Mouse (Mus musculus): ENCODE data around the gene Ccdc62. TPM values are rescaled to one million over a fixed set of nuclear protein-coding genes. Genes with fewer than 3 reads are reported as not detected.

Ccdc62 gene
- total RNA-seq, 2 experiments from 2014 or later = 2.9 to 4.1 TPM

DNA sequence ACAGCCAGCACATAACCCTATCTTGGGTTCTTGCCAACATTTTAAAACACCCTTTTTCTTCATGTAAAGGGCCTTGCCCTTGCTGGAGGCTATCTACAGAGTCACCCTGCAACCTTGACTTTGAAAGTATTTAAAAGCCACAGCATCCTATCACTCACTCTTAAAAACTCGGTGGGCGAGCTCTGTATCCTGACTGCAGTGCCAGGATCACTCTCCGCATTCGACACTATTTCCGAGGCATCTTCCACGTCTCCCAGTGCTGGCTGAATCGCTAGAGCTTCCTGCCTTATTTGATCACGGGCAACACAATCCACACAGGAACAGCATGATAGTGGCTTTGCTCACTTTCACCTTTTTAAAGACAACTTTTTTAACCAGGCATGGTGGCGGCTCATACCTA lies 87.5 kb downstream of the Ccdc62 start:
- TF ChIP-seq CTCF (IDR thresholded peaks at IDR 0.05) = no peak
- Histone ChIP-seq H3K27ac (peak overlapping the region; percentile 83), H3K4me3 (no peak overlapping the region)
- intact Hi-C loops (cut with DNase I) = no loop called here
- DNase-seq (ENCODE audit: extremely low spot score in 1 of 2, low spot score in 2 of 2) = no peak

DNA sequence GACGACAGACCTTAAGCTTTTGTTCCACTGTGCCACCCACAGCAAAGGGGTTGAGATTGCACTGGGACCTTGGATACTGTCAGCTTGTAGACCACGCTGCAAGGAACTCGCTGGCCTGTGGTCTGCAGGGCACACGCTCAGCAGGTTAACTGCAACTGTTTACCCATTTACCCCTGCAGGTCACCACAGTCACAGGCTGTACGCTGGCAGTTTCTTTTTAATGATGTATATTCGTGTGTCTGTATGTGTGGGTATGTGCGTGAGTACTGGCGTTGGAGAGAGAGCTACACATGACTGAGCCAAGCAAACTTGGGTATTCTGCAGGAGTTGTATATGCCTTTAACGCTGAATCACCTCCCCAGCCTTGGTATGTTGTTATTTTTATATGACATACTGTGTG lies 88.2 kb downstream of the Ccdc62 start:
- Histone ChIP-seq H3K27ac (peak overlapping the region; percentile 83), H3K4me3 (no peak overlapping the region; the same call in 1 of the 2 replicates)
- no peak for TF ChIP-seq CTCF (IDR thresholded peaks at IDR 0.05)
- DNase-seq (ENCODE audit: extremely low spot score in 1 of 2, low spot score in 2 of 2) = no peak
- intact Hi-C loops (cut with DNase I) = loop anchor here (1.0 kb wide), 1 partner anchor 25 kb away; no protein-coding TSS in a partner anchor

Small RNA genes lying within 50 kb of the gene (microRNA-seq; reads per million reads assigned to microRNA genes)
- 0.96 to 4.1 reads per million in 2 experiments for gene Mir7032

Other genes starting within 250 kb of the Ccdc62 start
- gene Clip1, start 246.1 kb upstream of the Ccdc62 start, total RNA-seq (2021) = 100 to 1,000 TPM; 139 TPM
- gene Zcchc8, start 209.6 kb upstream of the Ccdc62 start, total RNA-seq (2021) = 10 to 100 TPM; 40.5 to 47.3 TPM
- 10 to 100 TPM; 84.2 to 84.8 TPM for gene Rsrc2, start 181.3 kb upstream of the Ccdc62 start, total RNA-seq (2021)
- 1 to 10 TPM in 1 of 2 experiments, under 1 TPM in 1; 0.68 to 1.1 TPM for gene Kntc1, start 181.0 kb upstream of the Ccdc62 start, total RNA-seq (2021)
- gene Hcar2, start 65.2 kb upstream of the Ccdc62 start, total RNA-seq (2021) = not detected
- gene Hcar1, start 50.7 kb upstream of the Ccdc62 start, total RNA-seq (2021) = 1 to 10 TPM; 1.5 TPM
- gene Denr, start 23.5 kb upstream of the Ccdc62 start, total RNA-seq (2021) = 10 to 100 TPM; 66.0 to 68.7 TPM
- 1 to 10 TPM in 1 of 2 experiments, under 1 TPM in 1; 0.63 to 1.1 TPM for gene Gm43518, start 3.3 kb upstream of the Ccdc62 start, total RNA-seq (2021)
- gene Hip1r, start 42.9 kb downstream of the Ccdc62 start, total RNA-seq (2021) = 10 to 100 TPM; 68.3 to 74.2 TPM
- gene Vps37b, start 101.6 kb downstream of the Ccdc62 start, total RNA-seq (2021) = 10 to 100 TPM; 46.1 to 47.3 TPM
- 10 to 100 TPM; 55.0 to 57.3 TPM for gene Abcb9, start 165.1 kb downstream of the Ccdc62 start, total RNA-seq (2021)
- gene Ogfod2, start 181.6 kb downstream of the Ccdc62 start, total RNA-seq (2021) = 10 to 100 TPM; 35.4 to 39.1 TPM
- 10 to 100 TPM; 46.7 to 52.1 TPM for gene Arl6ip4, start 185.4 kb downstream of the Ccdc62 start, total RNA-seq (2021)